Comparison of ENCODE assay signal across 29 mouse cellular contexts in genomic region chr11:85807353-85807752, GRCm38 (mm10). TPM values are rescaled to one million over a fixed set of nuclear protein-coding genes. Genes with fewer than 3 reads are reported as not detected.
"Had no signal": no experiment of that assay in that cellular context is flagged by ENCODE, and none has a peak within 500 bp of the region (broad histone marks: within the 10 kb centered on the region; RNA-seq: fewer than 3 reads in every experiment).

No protein-coding gene starts in this region.

- ATAC-seq: hindbrain, postnatal 0 days; inflammation-experienced regulatory T-cells, adult 6 months; intestine, embryonic 16.5 days; midbrain, embryonic 15.5 days had no signal

- H3K9me3 ChIP-seq: liver, embryonic 13.5 days; midbrain, embryonic 12.5 days; midbrain, embryonic 15.5 days; neural tube, embryonic 12.5 days; neural tube, embryonic 15.5 days; stomach, embryonic 15.5 days had no signal

- H3K4me3 ChIP-seq: layer of hippocampus, adult 2 months; left cerebral cortex, adult 2 months; liver, embryonic 13.5 days; midbrain, embryonic 12.5 days; midbrain, embryonic 15.5 days; neural tube, embryonic 12.5 days; neural tube, embryonic 15.5 days; stomach, embryonic 15.5 days had no signal

- DNase-seq: layer of hippocampus, adult 9-11 months; layer of hippocampus, postnatal 36 days; liver, embryonic 13.5 days; right cerebral cortex, adult 18-20 months; right cerebral cortex, postnatal 14 days; right cerebral cortex, postnatal 4 days; thymus, postnatal 25 days had no signal

- H3K27me3 ChIP-seq: liver, embryonic 13.5 days; midbrain, embryonic 15.5 days; neural tube, embryonic 12.5 days; neural tube, embryonic 15.5 days; stomach, embryonic 15.5 days had no signal

- H3K9ac ChIP-seq: hindbrain, embryonic 14.5 days; liver, embryonic 13.5 days; midbrain, embryonic 12.5 days; midbrain, embryonic 15.5 days; neural tube, embryonic 12.5 days; neural tube, embryonic 15.5 days; stomach, embryonic 15.5 days had no signal

- H3K4me2 ChIP-seq: hindbrain, embryonic 14.5 days; liver, embryonic 13.5 days; midbrain, embryonic 12.5 days; midbrain, embryonic 15.5 days; neural tube, embryonic 12.5 days; neural tube, embryonic 15.5 days; stomach, embryonic 15.5 days had no signal

- H3K4me1 ChIP-seq: midbrain, embryonic 12.5 days; midbrain, embryonic 15.5 days; neural tube, embryonic 12.5 days; neural tube, embryonic 15.5 days; stomach, embryonic 15.5 days had no signal

- H3K27ac ChIP-seq: hindbrain, embryonic 14.5 days; hindbrain, postnatal 0 days; kidney, postnatal 0 days; layer of hippocampus, adult 2 months; left cerebral cortex, adult 2 months; macrophage; midbrain, embryonic 12.5 days; midbrain, embryonic 15.5 days; neural tube, embryonic 12.5 days; neural tube, embryonic 15.5 days; stomach, embryonic 15.5 days had no signal

- H3K36me3 ChIP-seq: liver, embryonic 13.5 days; midbrain, embryonic 12.5 days; midbrain, embryonic 15.5 days; neural tube, embryonic 12.5 days; neural tube, embryonic 15.5 days; stomach, embryonic 15.5 days had no signal

RNA-seq across cellular contexts. Expression of gene Tbx2, which starts 25.0 kb away (rescaled TPM):
- polyA plus RNA-seq: inflammation-experienced regulatory T-cells, adult 6 months; macrophage had no signal

RNA-seq across cellular contexts. Expression of gene Gm11444, which starts 42.8 kb away (rescaled TPM):
- total RNA-seq: hindbrain, postnatal 0 days; layer of hippocampus, adult 2 months; layer of hippocampus, postnatal 36 days; left cerebral cortex, adult 2 months; left cerebral cortex, postnatal 10 days; left cerebral cortex, postnatal 36 days; liver, adult 2 months; megakaryocyte, adult 5-6 weeks had no signal
- polyA plus RNA-seq: hindbrain, embryonic 14.5 days; hindbrain, postnatal 0 days; inflammation-experienced regulatory T-cells, adult 6 months; intestine, embryonic 16.5 days; kidney, postnatal 0 days; large intestine, adult 2 months; limb, embryonic 11.5 days; limb, embryonic 14.5 days; liver, adult 2 months; liver, embryonic 13.5 days; liver, embryonic 16.5 days; macrophage; midbrain, embryonic 12.5 days; midbrain, embryonic 15.5 days; neural tube, embryonic 12.5 days; neural tube, embryonic 15.5 days; stomach, embryonic 15.5 days; thymus, postnatal 0 days had no signal
